Mouse (Mus musculus) kidney, postnatal 0 days (tissue): ENCODE results near the gene Lrrc15. TPM values are rescaled to one million over a fixed set of nuclear protein-coding genes. Genes with fewer than 3 reads are reported as not detected.
A peak's percentile ranks its signal among the peaks of the same experiment; 100 is the strongest.

Source experiments
- ATAC-seq: fragments of 200-750 bp; cut with Nextera tagmentation; replicated peaks from 2 replicates; pipeline ENCODE4 v1.8.0; 2017; ENCODE audit warnings: low read depth, moderate number of reproducible peaks, moderate TSS enrichment, moderate library complexity; ENCODE audit not compliant: low FRiP score
- DNase-seq: peaks from one replicate; pipeline ENCODE4 v3.0.0-alpha.2; 2016; ENCODE audit warnings: low spot score
- H3K27ac ChIP-seq: fragments of 300-500 bp; sonication (generic); 2 replicates; pipeline ENCODE4 v1.5.1; 2014; ENCODE audit warnings: mild to moderate bottlenecking
- H3K27me3 ChIP-seq: fragments of 300-500 bp; sonication (generic); 2 replicates; pipeline ENCODE4 v1.6.1; 2014; ENCODE audit warnings: low read length, mixed read lengths; ENCODE audit not compliant: insufficient read depth
- H3K36me3 ChIP-seq: fragments of 300-500 bp; sonication (generic); 2 replicates; pipeline ENCODE4 v1.6.1; 2014; ENCODE audit warnings: low read length, mixed read lengths; ENCODE audit not compliant: insufficient read depth
- H3K4me1 ChIP-seq: fragments of 300-500 bp; sonication (generic); replicated peaks from 2 replicates; pipeline ENCODE4 v1.6.1; 2014; ENCODE audit warnings: antibody characterized with exemption, low read length, mixed read lengths; ENCODE audit not compliant: insufficient read depth
- H3K4me2 ChIP-seq: fragments of 300-500 bp; sonication (generic); 2 replicates; pipeline ENCODE4 v1.6.1; 2014; ENCODE audit warnings: mild to moderate bottlenecking, low read length, moderate library complexity, mixed read lengths
- H3K4me3 ChIP-seq: fragments of 300-500 bp; sonication (generic); replicated peaks from 2 replicates; pipeline ENCODE4 v1.5.1; 2014; ENCODE audit warnings: low read depth, low read length
- H3K9ac ChIP-seq: fragments of 300-500 bp; sonication (generic); 2 replicates; pipeline ENCODE4 v1.6.1; 2014; ENCODE audit warnings: low read depth, low read length
- H3K9me3 ChIP-seq: fragments of 300-500 bp; sonication (generic); replicated peaks from 2 replicates; pipeline ENCODE4 v1.6.1; 2016; ENCODE audit warnings: low read length, inconsistent platforms, mixed read lengths
- CTCF ChIP-seq: IDR thresholded peaks from 2 replicates; pipeline ENCODE4 v1.5.1; 2016; ENCODE audit warnings: antibody characterized with exemption, low read depth, mild to moderate bottlenecking, moderate library complexity
- WGBS: fragments of 180-500 bp; shearing (Covaris S2); extraction: QIAGEN DNeasy Blood & Tissue Kit; methylation state at CpG from one replicate; pipeline ENCODE4 v1.1.7; 2014; 5-methylcytosine and 5-hydroxymethylcytosine counted together
- polyA plus RNA-seq: library from polyadenylated mRNA; unstranded; fragments of >200 nt; fragmentation: Nextera tagmentation; extraction: Ambion mirVana; gene quantifications from 2 replicates; pipeline ENCODE4 v1.2.1, GENCODE M21; 2015

The Lrrc15 gene
- polyA plus RNA-seq, 1 experiment from 2014 or later = 0.78 TPM

- no peak overlapping the region for H3K9ac ChIP-seq
- no peak for DNase-seq
- H3K4me3 ChIP-seq = no peak overlapping the region
- no peaks in the 10 kb centered on the region for H3K27me3 ChIP-seq
- no peaks in the 10 kb centered on the region for H3K4me1 ChIP-seq
- H3K9me3 ChIP-seq = no peaks in the 10 kb centered on the region
- H3K36me3 ChIP-seq = no peaks in the 10 kb centered on the region
- TF ChIP-seq CTCF = no peak
- H3K27ac ChIP-seq = no peak overlapping the region
- 45% methylated on average over 7 of the region's 7 CpGs for WGBS
- no peak overlapping the region for H3K4me2 ChIP-seq
- no peak for ATAC-seq
Measured at GRCm38 (mm10) chr16:30255061-30255460, 28.0 kb downstream of the Lrrc15 start.

GRCm38 (mm10) chr16:30253900-30254299, 29.2 kb downstream of the Lrrc15 start:
- 76% methylated on average over 9 of the region's 9 CpGs for WGBS
- Histone ChIP-seq H3K36me3 (no peaks in the 10 kb centered on the region), H3K4me2 (no peak overlapping the region), H3K4me3 (no peak overlapping the region), H3K27me3 (no peaks in the 10 kb centered on the region), H3K9ac (no peak overlapping the region), H3K9me3 (no peaks in the 10 kb centered on the region), H3K27ac (no peak overlapping the region), H3K4me1 (no peaks in the 10 kb centered on the region)
- ATAC-seq (no peak), DNase-seq (no peak)
- TF ChIP-seq CTCF = no peak

- Histone ChIP-seq H3K9me3 (no peaks in the 10 kb centered on the region), H3K4me1 (no peaks in the 10 kb centered on the region), H3K36me3 (no peaks in the 10 kb centered on the region), H3K4me2 (no peak overlapping the region), H3K9ac (no peak overlapping the region), H3K27me3 (no peaks in the 10 kb centered on the region), H3K4me3 (no peak overlapping the region), H3K27ac (no peak overlapping the region)
- WGBS = 82% methylated on average over 4 of the region's 4 CpGs
- no peak for TF ChIP-seq CTCF
- ATAC-seq = no peak
- no peak for DNase-seq
Measured at GRCm38 (mm10) chr16:30253374-30253773, 29.7 kb downstream of the Lrrc15 start.

- TF ChIP-seq CTCF = peak; percentile 100
Measured at GRCm38 (mm10) chr16:30252003-30252418, 31.0 kb downstream of the Lrrc15 start.

GRCm38 (mm10) chr16:30244037-30244700, 38.9 kb downstream of the Lrrc15 start:
- DNase-seq (peak; percentile 85), ATAC-seq (peak; percentile 87)
- no peak overlapping the region for H3K4me2 ChIP-seq

More at GRCm38 (mm10) chr16:30252003-30252418, 31.0 kb downstream of the Lrrc15 start:
- Histone ChIP-seq H3K9ac (no peak overlapping the region), H3K4me2 (peak overlapping the region; percentile 50), H3K27me3 (no peaks in the 10 kb centered on the region), H3K4me1 (no peaks in the 10 kb centered on the region), H3K36me3 (no peaks in the 10 kb centered on the region), H3K4me3 (no peak overlapping the region; the same call in 1 of the 2 replicates), H3K27ac (no peak overlapping the region), H3K9me3 (no peaks in the 10 kb centered on the region)
- 2% methylated on average over 21 of the region's 21 CpGs for WGBS
- ATAC-seq = peak; percentile 75
- DNase-seq = peak; percentile 91

GRCm38 (mm10) chr16:30241623-30242022, 41.4 kb downstream of the Lrrc15 start:
- Histone ChIP-seq H3K9me3 (no peaks in the 10 kb centered on the region), H3K9ac (no peak overlapping the region), H3K27me3 (0 out of 2 replicates have a peak, but pooled peaks cover 7% of the 10 kb centered on the region), H3K4me1 (no peaks in the 10 kb centered on the region), H3K27ac (no peak overlapping the region), H3K4me3 (no peak overlapping the region), H3K4me2 (no peak overlapping the region), H3K36me3 (no peaks in the 10 kb centered on the region)
- WGBS = 24% methylated on average over 2 of the region's 2 CpGs
- DNase-seq (no peak), ATAC-seq (no peak)
- TF ChIP-seq CTCF = no peak

More at GRCm38 (mm10) chr16:30244037-30244700, 38.9 kb downstream of the Lrrc15 start:
- 27% methylated on average over 12 of the region's 12 CpGs for WGBS
- Histone ChIP-seq H3K27me3 (no peaks in the 10 kb centered on the region), H3K27ac (no peak overlapping the region), H3K4me1 (no peaks in the 10 kb centered on the region), H3K36me3 (no peaks in the 10 kb centered on the region), H3K9ac (no peak overlapping the region), H3K9me3 (no peaks in the 10 kb centered on the region), H3K4me3 (no peak overlapping the region)
- TF ChIP-seq CTCF = no peak
